Mouse (Mus musculus) bone marrow macrophage, adult 2 months (primary cell): ENCODE results near the gene Parp6. TPM values are rescaled to one million over a fixed set of nuclear protein-coding genes. Genes with fewer than 3 reads are reported as not detected.

Experiments
- H3K27ac ChIP-seq: 2 replicates; pipeline ENCODE4 v1.5.1; 2012; ENCODE audit warnings: low read depth, low read length; ENCODE audit not compliant: insufficient read depth
- H3K4me1 ChIP-seq: 2 replicates; pipeline ENCODE4 v1.6.1; 2012; ENCODE audit warnings: low read length; ENCODE audit not compliant: control insufficient read depth, insufficient read depth
- H3K4me3 ChIP-seq: 2 replicates; pipeline ENCODE4 v1.5.1; 2012; ENCODE audit warnings: mild to moderate bottlenecking, low read length, moderate library complexity; ENCODE audit not compliant: insufficient read depth
- CTCF ChIP-seq: IDR thresholded peaks from 2 replicates; pipeline ENCODE4 v1.5.1; 2012; ENCODE audit warnings: low read depth, mild to moderate bottlenecking, low read length, moderate library complexity
- POLR2A ChIP-seq: IDR thresholded peaks from 2 replicates; pipeline ENCODE4 v1.6.1; 2012; ENCODE audit warnings: mild to moderate bottlenecking, low read depth, low read length, borderline replicate concordance
- polyA plus RNA-seq: library from polyadenylated mRNA; stranded (reverse); fragments of >200 nt; gene quantifications from 2 replicates; pipeline ENCODE4 v1.2.4, GENCODE M21; 2012; ENCODE audit not compliant: missing spikeins, insufficient read depth, insufficient read length

The Parp6 gene
- polyA plus RNA-seq, 1 experiment: 32.3 TPM

- TF ChIP-seq CTCF (no peak), POLR2A (no peak)
- H3K4me3 ChIP-seq: no peak overlapping the region
- H3K27ac ChIP-seq: no peak overlapping the region
- H3K4me1 ChIP-seq: 0 out of 2 replicates have a peak, but pooled peaks cover 3% of the 10 kb centered on the region
These were observed 61.2 kb downstream of the Parp6 start for GRCm38 (mm10) chr9:59678313-59678712.

GRCm38 (mm10) chr9:59679678-59680533 is 62.8 kb downstream of the Parp6 start, which contains the start of gene Gramd2:
Gramd2 (plus strand) TSS chr9:59680144.
- Histone ChIP-seq H3K4me3 (peak within 1 kb of the TSS; percentile 43), H3K27ac (no peak within 1 kb of the TSS)

GRCm38 (mm10) chr9:59680534-59680875 is 63.4 kb downstream of the Parp6 start:
- Histone ChIP-seq H3K27ac (no peak overlapping the region), H3K4me3 (no peak overlapping the region), H3K4me1 (no peaks in the 10 kb centered on the region)
- TF ChIP-seq CTCF: no peak
- no peak for TF ChIP-seq POLR2A

More at GRCm38 (mm10) chr9:59679678-59680533, 62.8 kb downstream of the Parp6 start, which contains the start of gene Gramd2:
- TF ChIP-seq POLR2A (no peak), CTCF (no peak)
- no peaks in the 10 kb centered on the region for H3K4me1 ChIP-seq

GRCm38 (mm10) chr9:59684020-59684419 is 66.9 kb downstream of the Parp6 start:
- Histone ChIP-seq H3K4me1 (no peaks in the 10 kb centered on the region), H3K27ac (no peak overlapping the region), H3K4me3 (no peak overlapping the region)
- no peak for TF ChIP-seq CTCF
- no peak for TF ChIP-seq POLR2A

GRCm38 (mm10) chr9:59687416-59688046 is 70.4 kb downstream of the Parp6 start:
- peaks cover 4% of the 10 kb centered on the region for H3K4me1 ChIP-seq
- TF ChIP-seq POLR2A (no peak), CTCF (no peak)
- no peak overlapping the region for H3K4me3 ChIP-seq
- no peak overlapping the region for H3K27ac ChIP-seq

GRCm38 (mm10) chr9:59691635-59692094 is 74.6 kb downstream of the Parp6 start:
- Histone ChIP-seq H3K27ac (0 out of 2 replicates have a peak overlapping the region, but pooled peaks have one; percentile 1), H3K4me3 (peak overlapping the region; percentile 53), H3K4me1 (peaks cover 4% of the 10 kb centered on the region)
- TF ChIP-seq CTCF (no peak), POLR2A (no peak)

GRCm38 (mm10) chr9:59692145-59692544 is 75.1 kb downstream of the Parp6 start:
- Histone ChIP-seq H3K4me3 (peak overlapping the region; percentile 53), H3K4me1 (peaks cover 4% of the 10 kb centered on the region), H3K27ac (0 out of 2 replicates have a peak overlapping the region, but pooled peaks have one; percentile 1)
- TF ChIP-seq POLR2A (no peak), CTCF (no peak)

- Histone ChIP-seq H3K27ac (no peak overlapping the region), H3K4me3 (no peak overlapping the region), H3K4me1 (peaks cover 4% of the 10 kb centered on the region)
- TF ChIP-seq POLR2A (no peak), CTCF (no peak)
These were observed 77.7 kb downstream of the Parp6 start for GRCm38 (mm10) chr9:59694571-59695450.

GRCm38 (mm10) chr9:59695451-59695813 is 78.3 kb downstream of the Parp6 start:
- Histone ChIP-seq H3K27ac (no peak overlapping the region), H3K4me3 (no peak overlapping the region), H3K4me1 (peaks cover 4% of the 10 kb centered on the region)
- TF ChIP-seq CTCF: no peak
